Mouse (Mus musculus) embryonic facial prominence, embryonic 15.5 days (tissue): ENCODE measurements at regions not wholly inside any gene's neighbourhood (a gene's known extent, or its start where the extent isn't known, plus 50 kb on each side); places are given as distances from the start of the nearest gene placed in this dataset. TPM values are rescaled to one million over a fixed set of nuclear protein-coding genes. Genes with fewer than 3 reads are reported as not detected.

Experiments
- ATAC-seq: fragments of 200-750 bp; cut with Nextera tagmentation; 2 replicates; pipeline ENCODE4 v1.8.0; 2017; ENCODE audit warnings: low read depth, moderate TSS enrichment; ENCODE audit not compliant: insufficient number of reproducible peaks, low FRiP score, low TSS enrichment
- H3K27ac ChIP-seq: fragments of 300-500 bp; sonication (generic); replicated peaks from 2 replicates; pipeline ENCODE4 v1.5.1; 2015; ENCODE audit warnings: mild to moderate bottlenecking, inconsistent platforms
- H3K27me3 ChIP-seq: fragments of 300-500 bp; sonication (generic); 2 replicates; pipeline ENCODE4 v1.6.1; 2015; ENCODE audit warnings: inconsistent platforms
- H3K36me3 ChIP-seq: fragments of 300-500 bp; sonication (generic); 2 replicates; pipeline ENCODE4 v1.6.1; 2015; ENCODE audit warnings: mild to moderate bottlenecking, inconsistent platforms
- H3K4me1 ChIP-seq: fragments of 300-500 bp; sonication (generic); 2 replicates; pipeline ENCODE4 v1.6.1; 2015; ENCODE audit warnings: inconsistent platforms
- H3K4me2 ChIP-seq: fragments of 300-500 bp; sonication (generic); replicated peaks from 2 replicates; pipeline ENCODE4 v1.6.1; 2015; ENCODE audit warnings: mild to moderate bottlenecking, inconsistent platforms
- H3K4me3 ChIP-seq: fragments of 300-500 bp; sonication (generic); replicated peaks from 2 replicates; pipeline ENCODE4 v1.5.1; 2015; ENCODE audit warnings: mild to moderate bottlenecking, inconsistent platforms
- H3K9ac ChIP-seq: fragments of 300-500 bp; sonication (generic); 2 replicates; pipeline ENCODE4 v1.6.1; 2015; ENCODE audit warnings: inconsistent platforms
- H3K9me3 ChIP-seq: fragments of 300-500 bp; sonication (generic); replicated peaks from 2 replicates; pipeline ENCODE4 v1.6.1; 2016; ENCODE audit warnings: inconsistent platforms
- WGBS: fragments of 180-500 bp; shearing (Covaris S2); methylation state at CpG from one replicate; pipeline ENCODE4 v1.1.7; 2015; 5-methylcytosine and 5-hydroxymethylcytosine counted together
- microRNA-seq: library from miRNA; unstranded; fragments of <30 nt; microRNA quantifications from one replicate; pipeline ENCODE4, GENCODE M21; 2016; ENCODE audit warnings: borderline number of aligned reads

DNA sequence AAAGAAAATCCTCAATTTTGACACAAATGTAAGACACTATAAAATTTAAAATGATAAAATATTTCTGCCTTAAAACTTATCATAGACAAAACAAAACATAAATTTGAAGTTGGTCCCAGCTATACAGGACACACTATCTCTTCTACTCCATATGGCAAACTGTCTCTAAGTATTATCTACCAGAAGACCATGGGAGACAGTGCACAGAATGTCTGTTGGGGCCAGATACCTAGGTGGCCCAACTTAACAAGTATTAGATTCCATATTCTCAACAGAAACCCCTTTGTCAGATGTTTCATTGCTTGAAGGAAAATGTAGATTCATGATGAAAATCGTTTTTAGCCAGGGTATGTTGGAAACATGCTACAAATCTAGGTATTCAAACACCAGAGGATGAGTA is 779.1 kb downstream of the Hace1 start:
- Histone ChIP-seq H3K27ac (no peak overlapping the region), H3K36me3 (no peaks in the 10 kb centered on the region), H3K9ac (no peak overlapping the region), H3K27me3 (no peaks in the 10 kb centered on the region), H3K4me2 (no peak overlapping the region), H3K9me3 (no peaks in the 10 kb centered on the region), H3K4me3 (no peak overlapping the region), H3K4me1 (no peaks in the 10 kb centered on the region)
- ATAC-seq, result no peak
- WGBS, result 61% methylated on average over 1 of the region's 1 CpGs

DNA sequence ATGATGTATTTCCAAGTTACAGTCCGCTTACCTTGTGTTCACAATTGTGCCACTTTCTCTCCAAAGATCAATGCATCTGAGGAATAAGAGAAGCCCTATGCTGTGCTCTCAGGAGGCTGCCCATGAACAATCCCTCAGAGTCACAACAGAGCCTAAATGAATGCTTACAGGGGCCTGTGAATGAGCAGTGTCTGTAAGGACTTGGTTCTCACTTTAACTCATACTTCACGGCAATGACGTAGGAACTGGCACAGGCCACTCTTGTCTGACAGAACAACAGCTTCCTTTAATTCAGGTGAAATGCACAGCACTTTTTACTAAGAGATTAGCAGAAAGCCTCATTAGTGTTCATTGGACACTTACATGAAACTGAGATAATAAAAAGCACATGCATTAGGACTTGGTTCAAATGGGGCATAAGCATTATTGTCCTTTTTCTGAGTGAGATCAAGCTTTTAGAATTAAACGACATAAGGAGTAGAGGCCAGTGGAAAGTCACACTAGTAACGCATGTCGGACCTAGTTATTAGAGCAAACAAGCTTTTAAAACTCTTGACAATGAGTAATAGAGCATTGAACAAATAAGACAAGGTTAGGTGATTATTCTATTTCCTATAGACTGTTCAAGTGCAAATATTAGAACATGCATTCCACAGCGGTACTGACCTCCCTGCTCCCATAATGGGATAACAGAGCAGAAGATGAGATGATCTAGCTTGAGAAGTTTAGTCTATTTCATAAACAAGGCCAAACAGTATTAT is 796.3 kb downstream of the Hace1 start:
- H3K4me2 ChIP-seq, result no peak overlapping the region
- H3K9me3 ChIP-seq, result no peaks in the 10 kb centered on the region
- no peak for ATAC-seq
- H3K9ac ChIP-seq, result no peak overlapping the region
- 75% methylated on average over 7 of the region's 7 CpGs for WGBS
- no peaks in the 10 kb centered on the region for H3K4me1 ChIP-seq
- no peak overlapping the region for H3K27ac ChIP-seq
- no peak overlapping the region for H3K4me3 ChIP-seq
- H3K36me3 ChIP-seq, result no peaks in the 10 kb centered on the region
- no peaks in the 10 kb centered on the region for H3K27me3 ChIP-seq

DNA sequence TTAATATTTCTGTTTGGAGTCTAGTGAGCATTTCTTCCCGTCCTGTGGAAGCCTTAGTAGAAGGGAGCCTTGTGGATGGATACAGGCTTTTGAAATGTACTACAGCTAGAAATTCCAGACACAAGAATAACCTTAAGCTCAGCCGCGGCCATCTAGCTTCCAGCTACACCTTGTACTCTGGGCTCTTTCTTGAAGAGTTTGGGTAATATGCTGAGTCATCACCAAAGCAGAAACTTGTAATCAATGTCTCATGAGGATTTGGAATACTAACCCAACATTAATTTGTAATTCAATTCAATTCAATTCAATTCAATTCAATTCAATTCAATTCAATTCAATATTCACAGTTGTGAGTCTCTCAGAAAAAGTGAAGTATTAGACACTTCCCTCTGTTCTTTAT is 797.0 kb downstream of the Hace1 start:
- Histone ChIP-seq H3K9ac (no peak overlapping the region), H3K4me1 (no peaks in the 10 kb centered on the region), H3K36me3 (no peaks in the 10 kb centered on the region), H3K27me3 (no peaks in the 10 kb centered on the region), H3K4me2 (no peak overlapping the region), H3K27ac (no peak overlapping the region), H3K4me3 (no peak overlapping the region), H3K9me3 (no peaks in the 10 kb centered on the region)
- ATAC-seq, result no peak
- WGBS, result 76% methylated on average over 3 of the region's 3 CpGs

DNA sequence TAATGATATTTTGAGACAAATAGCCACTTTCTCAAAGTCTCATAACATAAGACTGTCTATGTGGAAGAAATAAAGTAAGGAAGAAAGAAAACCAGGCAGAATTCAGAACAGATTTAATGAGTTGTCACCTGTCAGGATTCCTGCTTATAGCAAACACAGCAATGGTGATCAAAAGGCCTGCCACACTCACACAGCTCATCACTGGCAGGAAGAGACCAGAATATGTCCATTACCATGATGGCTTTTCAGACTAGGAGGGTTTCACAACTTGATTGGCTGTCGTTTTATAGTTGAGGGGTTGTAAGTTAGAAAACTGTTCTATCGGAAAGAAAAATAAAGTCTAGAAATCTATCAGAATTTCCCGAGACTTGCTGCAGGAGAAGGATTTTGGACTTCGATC is 819.5 kb downstream of the Hace1 start:
- no peak overlapping the region for H3K4me3 ChIP-seq
- no peak overlapping the region for H3K27ac ChIP-seq
- no peak overlapping the region for H3K4me2 ChIP-seq
- no peaks in the 10 kb centered on the region for H3K4me1 ChIP-seq
- no peaks in the 10 kb centered on the region for H3K36me3 ChIP-seq
- no peaks in the 10 kb centered on the region for H3K27me3 ChIP-seq
- H3K9me3 ChIP-seq, result no peaks in the 10 kb centered on the region
- WGBS, result 72% methylated on average over 4 of the region's 4 CpGs
- no peak overlapping the region for H3K9ac ChIP-seq
- ATAC-seq, result no peak

DNA sequence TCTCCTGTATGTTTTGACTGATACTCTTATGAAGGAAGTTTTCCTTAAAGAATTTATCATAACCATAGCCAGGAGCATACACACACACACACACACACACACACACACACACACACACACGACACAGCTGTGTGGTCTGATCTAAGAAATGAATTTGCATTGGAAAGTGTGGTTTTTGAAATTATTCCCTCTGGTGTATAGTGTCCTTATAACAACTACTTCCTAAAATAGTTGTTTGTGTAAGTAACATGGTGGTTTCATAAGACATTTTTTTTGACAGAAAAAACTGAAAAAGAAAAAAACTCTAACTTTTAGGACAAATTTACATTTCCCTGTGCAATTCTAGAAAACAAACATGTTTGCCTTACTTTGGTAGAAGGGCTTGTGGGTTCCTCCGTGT is 826.3 kb downstream of the Hace1 start:
- Histone ChIP-seq H3K9ac (no peak overlapping the region), H3K4me1 (no peaks in the 10 kb centered on the region), H3K27ac (no peak overlapping the region), H3K4me2 (no peak overlapping the region), H3K27me3 (no peaks in the 10 kb centered on the region), H3K9me3 (no peaks in the 10 kb centered on the region), H3K4me3 (no peak overlapping the region), H3K36me3 (no peaks in the 10 kb centered on the region)
- 66% methylated on average over 2 of the region's 2 CpGs for WGBS
- ATAC-seq, result no peak

Small RNAs in the stretch of these regions (microRNA-seq; reads per million reads assigned to microRNA genes)
- not detected for gene Gm27410
